Mouse (Mus musculus): ENCODE measurements around the gene Gtf2f2. TPM values are rescaled to one million over a fixed set of nuclear protein-coding genes. Genes with fewer than 3 reads are reported as not detected.

The Gtf2f2 gene
- polyA plus RNA-seq, 1 experiment = 10.7 TPM

- peaks cover 5% of the 10 kb centered on the region for H3K4me1 ChIP-seq (ENCODE audit: control insufficient read depth, insufficient read depth, low read length)
- H3K36me3 ChIP-seq (ENCODE audit: control insufficient read depth, insufficient read depth, low read length) = no peaks in the 10 kb centered on the region
- TF ChIP-seq POLR2A (IDR thresholded peaks at IDR 0.05; ENCODE audit: control insufficient read depth, low read depth, low read length) (no peak), CTCF (IDR thresholded peaks at IDR 0.05; ENCODE audit: control insufficient read depth, insufficient read depth, insufficient replicate concordance, low read depth, low read length) (no peak)
- no peak overlapping the region for H3K4me3 ChIP-seq (ENCODE audit: control insufficient read depth, low read depth, low read length)
- no peaks in the 10 kb centered on the region for H3K27me3 ChIP-seq (ENCODE audit: control insufficient read depth, insufficient read depth, low read length)
- H3K27ac ChIP-seq (ENCODE audit: control insufficient read depth, insufficient read depth, low read depth, low read length) = no peak overlapping the region
Measured at GRCm38 (mm10) chr14:75866706-75867333, 143.8 kb downstream of the Gtf2f2 start.

GRCm38 (mm10) chr14:75863549-75864409 is 146.9 kb downstream of the Gtf2f2 start:
- no peaks in the 10 kb centered on the region for H3K27me3 ChIP-seq (ENCODE audit: control insufficient read depth, insufficient read depth, low read length)
- no peaks in the 10 kb centered on the region for H3K36me3 ChIP-seq (ENCODE audit: control insufficient read depth, insufficient read depth, low read length)
- H3K27ac ChIP-seq (ENCODE audit: control insufficient read depth, insufficient read depth, low read depth, low read length) = no peak overlapping the region
- H3K4me3 ChIP-seq (ENCODE audit: control insufficient read depth, low read depth, low read length) = no peak overlapping the region
- TF ChIP-seq POLR2A (IDR thresholded peaks at IDR 0.05; ENCODE audit: control insufficient read depth, low read depth, low read length) = no peak
- TF ChIP-seq CTCF (IDR thresholded peaks at IDR 0.05; ENCODE audit: control insufficient read depth, insufficient read depth, insufficient replicate concordance, low read depth, low read length) = no peak
- peaks cover 5% of the 10 kb centered on the region; the same call in 1 of the 2 replicates for H3K4me1 ChIP-seq (ENCODE audit: control insufficient read depth, insufficient read depth, low read length)

DNA sequence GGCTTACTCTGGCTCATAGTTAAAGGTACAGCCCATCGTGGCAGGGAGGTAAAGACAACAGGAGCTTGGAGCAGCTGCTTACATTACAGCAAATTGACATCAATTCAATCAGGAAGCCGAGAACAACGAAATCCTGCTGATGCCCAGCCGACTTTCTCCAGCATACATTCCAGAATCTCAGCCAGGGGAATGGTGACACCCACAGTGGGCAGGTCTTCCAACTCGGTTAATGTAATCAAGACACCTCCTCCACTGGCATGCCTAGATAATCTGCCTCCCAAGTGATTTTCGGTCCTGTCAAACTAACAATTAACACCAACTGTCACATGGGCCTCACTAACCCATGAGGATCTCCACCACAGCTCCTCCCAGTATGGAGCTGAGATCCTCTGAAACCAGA is 148.0 kb downstream of the Gtf2f2 start:
- H3K27ac ChIP-seq (ENCODE audit: control insufficient read depth, insufficient read depth, low read depth, low read length) = no peak overlapping the region
- H3K36me3 ChIP-seq (ENCODE audit: control insufficient read depth, insufficient read depth, low read length) = no peaks in the 10 kb centered on the region
- H3K4me3 ChIP-seq (ENCODE audit: control insufficient read depth, low read depth, low read length) = no peak overlapping the region
- no peak for TF ChIP-seq POLR2A (IDR thresholded peaks at IDR 0.05; ENCODE audit: control insufficient read depth, low read depth, low read length)
- TF ChIP-seq CTCF (IDR thresholded peaks at IDR 0.05; ENCODE audit: control insufficient read depth, insufficient read depth, insufficient replicate concordance, low read depth, low read length) = no peak
- no peaks in the 10 kb centered on the region for H3K27me3 ChIP-seq (ENCODE audit: control insufficient read depth, insufficient read depth, low read length)
- peaks cover 5% of the 10 kb centered on the region; the same call in 1 of the 2 replicates for H3K4me1 ChIP-seq (ENCODE audit: control insufficient read depth, insufficient read depth, low read length)

GRCm38 (mm10) chr14:75859619-75860018 is 151.0 kb downstream of the Gtf2f2 start:
- no peak overlapping the region for H3K27ac ChIP-seq (ENCODE audit: control insufficient read depth, insufficient read depth, low read depth, low read length)
- no peaks in the 10 kb centered on the region for H3K36me3 ChIP-seq (ENCODE audit: control insufficient read depth, insufficient read depth, low read length)
- no peak overlapping the region for H3K4me3 ChIP-seq (ENCODE audit: control insufficient read depth, low read depth, low read length)
- no peaks in the 10 kb centered on the region for H3K27me3 ChIP-seq (ENCODE audit: control insufficient read depth, insufficient read depth, low read length)
- TF ChIP-seq POLR2A (IDR thresholded peaks at IDR 0.05; ENCODE audit: control insufficient read depth, low read depth, low read length) (no peak), CTCF (IDR thresholded peaks at IDR 0.05; ENCODE audit: control insufficient read depth, insufficient read depth, insufficient replicate concordance, low read depth, low read length) (no peak)
- peaks cover 8% of the 10 kb centered on the region for H3K4me1 ChIP-seq (ENCODE audit: control insufficient read depth, insufficient read depth, low read length)

GRCm38 (mm10) chr14:75858181-75858580 is 152.5 kb downstream of the Gtf2f2 start:
- Histone ChIP-seq H3K27ac (ENCODE audit: control insufficient read depth, insufficient read depth, low read depth, low read length) (no peak overlapping the region), H3K4me1 (ENCODE audit: control insufficient read depth, insufficient read depth, low read length) (peaks cover 4% of the 10 kb centered on the region), H3K4me3 (ENCODE audit: control insufficient read depth, low read depth, low read length) (no peak overlapping the region), H3K27me3 (ENCODE audit: control insufficient read depth, insufficient read depth, low read length) (no peaks in the 10 kb centered on the region), H3K36me3 (ENCODE audit: control insufficient read depth, insufficient read depth, low read length) (no peaks in the 10 kb centered on the region)
- TF ChIP-seq CTCF (IDR thresholded peaks at IDR 0.05; ENCODE audit: control insufficient read depth, insufficient read depth, insufficient replicate concordance, low read depth, low read length) (no peak), POLR2A (IDR thresholded peaks at IDR 0.05; ENCODE audit: control insufficient read depth, low read depth, low read length) (no peak)

DNA sequence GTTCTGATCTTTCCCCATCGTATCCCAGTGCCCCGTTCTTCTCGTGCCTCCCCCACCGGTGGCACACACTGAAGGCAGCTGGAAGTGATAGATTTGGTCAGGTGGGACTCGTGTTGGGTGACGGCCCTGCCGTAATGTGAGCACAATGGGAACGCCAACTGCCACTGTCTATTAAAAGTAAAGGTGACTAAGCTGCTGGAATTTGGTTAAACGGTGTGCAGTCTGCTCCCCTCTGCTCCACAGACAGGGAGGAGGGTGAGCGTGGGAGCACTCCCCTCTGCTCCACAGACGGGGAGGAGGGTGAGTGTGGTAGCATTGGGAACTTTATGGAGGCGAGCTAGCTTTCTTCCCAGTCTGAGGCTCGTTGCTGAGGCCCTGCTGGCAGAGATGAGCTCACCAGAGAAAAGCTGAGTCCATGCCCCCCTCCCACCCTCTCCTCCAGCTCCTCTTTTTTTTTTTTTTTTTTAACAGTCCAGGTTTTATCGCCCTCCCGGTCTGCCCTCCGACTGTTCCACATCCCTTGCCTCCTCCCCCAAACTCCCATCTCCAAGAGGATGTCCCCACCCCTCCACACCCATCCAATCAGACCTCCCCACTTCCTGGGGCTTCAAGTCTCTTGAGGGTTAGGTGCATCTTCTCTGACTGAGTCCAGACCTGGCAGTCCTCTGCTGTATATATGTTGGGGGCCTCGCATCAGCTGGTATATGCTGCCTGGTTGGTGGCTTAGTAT is 155.2 kb downstream of the Gtf2f2 start:
- no peak overlapping the region for H3K27ac ChIP-seq (ENCODE audit: control insufficient read depth, insufficient read depth, low read depth, low read length)
- H3K36me3 ChIP-seq (ENCODE audit: control insufficient read depth, insufficient read depth, low read length) = no peaks in the 10 kb centered on the region
- TF ChIP-seq CTCF (IDR thresholded peaks at IDR 0.05; ENCODE audit: control insufficient read depth, insufficient read depth, insufficient replicate concordance, low read depth, low read length) (no peak), POLR2A (IDR thresholded peaks at IDR 0.05; ENCODE audit: control insufficient read depth, low read depth, low read length) (no peak)
- peaks cover 3% of the 10 kb centered on the region for H3K4me1 ChIP-seq (ENCODE audit: control insufficient read depth, insufficient read depth, low read length)
- no peaks in the 10 kb centered on the region for H3K27me3 ChIP-seq (ENCODE audit: control insufficient read depth, insufficient read depth, low read length)
- no peak overlapping the region for H3K4me3 ChIP-seq (ENCODE audit: control insufficient read depth, low read depth, low read length)

GRCm38 (mm10) chr14:75852016-75852415 is 158.6 kb downstream of the Gtf2f2 start:
- no peak overlapping the region for H3K27ac ChIP-seq (ENCODE audit: control insufficient read depth, insufficient read depth, low read depth, low read length)
- peaks cover 3% of the 10 kb centered on the region for H3K4me1 ChIP-seq (ENCODE audit: control insufficient read depth, insufficient read depth, low read length)
- H3K36me3 ChIP-seq (ENCODE audit: control insufficient read depth, insufficient read depth, low read length) = no peaks in the 10 kb centered on the region; the same call in 1 of the 2 replicates
- no peak overlapping the region for H3K4me3 ChIP-seq (ENCODE audit: control insufficient read depth, low read depth, low read length)
- no peaks in the 10 kb centered on the region for H3K27me3 ChIP-seq (ENCODE audit: control insufficient read depth, insufficient read depth, low read length)
- TF ChIP-seq CTCF (IDR thresholded peaks at IDR 0.05; ENCODE audit: control insufficient read depth, insufficient read depth, insufficient replicate concordance, low read depth, low read length) (no peak), POLR2A (IDR thresholded peaks at IDR 0.05; ENCODE audit: control insufficient read depth, low read depth, low read length) (no peak)
